7 mouse cellular contexts compared by ENCODE assay signal in the genomic region with DNA sequence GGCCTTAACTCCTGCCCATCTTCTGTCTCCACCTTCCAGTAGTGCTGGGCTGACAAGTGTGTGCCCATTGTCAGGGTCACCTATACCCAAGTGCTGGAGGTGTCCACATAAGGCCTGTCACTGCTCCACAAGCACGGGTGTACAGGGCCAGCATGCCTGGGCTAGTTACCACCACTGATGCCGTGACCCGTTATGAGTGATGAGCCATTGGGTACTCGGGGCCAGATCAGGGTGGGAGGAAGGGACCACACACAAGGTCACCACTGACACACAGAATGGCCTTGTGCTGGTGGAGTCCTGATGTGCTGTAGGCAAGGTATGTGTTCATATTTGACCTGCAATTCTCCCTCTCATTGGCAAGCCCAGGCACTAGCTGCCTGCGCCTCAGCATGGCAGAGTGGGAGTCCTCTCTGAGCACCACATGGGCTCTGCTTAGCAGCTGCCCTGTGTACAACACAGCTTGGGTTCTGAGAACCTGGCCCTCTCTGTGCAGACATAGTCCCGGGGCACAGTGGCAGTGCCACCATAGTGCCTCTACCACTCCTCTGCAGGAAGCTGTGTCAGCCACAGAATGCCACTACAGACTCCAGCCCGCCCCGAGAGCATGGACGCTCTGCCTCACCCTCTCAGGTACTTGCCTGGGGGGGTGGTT. TPM values are rescaled to one million over a fixed set of nuclear protein-coding genes. Genes with fewer than 3 reads are reported as not detected.
A peak's percentile ranks its signal among the peaks of the same experiment; 100 is the strongest.
DNase-seq lines count a peak whose midpoint lies in the region; ATAC-seq and TF ChIP-seq lines count a peak whose summit lies in the region.

No protein-coding gene starts in this region.

- ATAC-seq in hindbrain, embryonic 13.5 days (ENCODE audit: low FRiP score) = peak; percentile 47
- no peak for ATAC-seq in hindbrain, embryonic 11.5 days (ENCODE audit: low FRiP score)
- peak; percentile 34; the same call in 1 of the 2 replicates for ATAC-seq in neural tube, embryonic 13.5 days (ENCODE audit: low read depth)
- peak; percentile 11; the same call in 1 of the 2 replicates for ATAC-seq in hindbrain, postnatal 0 days

- H3K9me3 ChIP-seq in hindbrain, embryonic 13.5 days = no peaks in the 10 kb centered on the region
- no peaks in the 10 kb centered on the region for H3K9me3 ChIP-seq in hindbrain, embryonic 11.5 days (ENCODE audit: control insufficient read depth, low read length)
- no peaks in the 10 kb centered on the region for H3K9me3 ChIP-seq in neural tube, embryonic 13.5 days
- H3K9me3 ChIP-seq in hindbrain, postnatal 0 days (ENCODE audit: low read length) = no peaks in the 10 kb centered on the region

- H3K27ac ChIP-seq in hindbrain, embryonic 13.5 days = no peak overlapping the region
- H3K27ac ChIP-seq in hindbrain, embryonic 11.5 days (ENCODE audit: low read depth, low read length) = no peak overlapping the region
- 0 out of 2 replicates have a peak overlapping the region, but pooled peaks have one; percentile 13 for H3K27ac ChIP-seq in neural tube, embryonic 13.5 days (replicated peaks)
- H3K27ac ChIP-seq in hindbrain, postnatal 0 days = no peak overlapping the region; the same call in 1 of the 2 replicates

- H3K4me2 ChIP-seq in hindbrain, embryonic 13.5 days = no peak overlapping the region
- H3K4me2 ChIP-seq in hindbrain, embryonic 11.5 days (replicated peaks; ENCODE audit: low read depth, low read length) = no peak overlapping the region
- no peak overlapping the region for H3K4me2 ChIP-seq in neural tube, embryonic 13.5 days
- H3K4me2 ChIP-seq in hindbrain, postnatal 0 days (ENCODE audit: low read depth, low read length) = no peak overlapping the region

- DNase-seq in hindbrain, embryonic 11.5 days (ENCODE audit: low spot score) = no peak
- no peak for DNase-seq in neural tube, embryonic 10.5 days (ENCODE audit: extremely low spot score, low spot score)
- DNase-seq in hindbrain, postnatal 0 days (ENCODE audit: low spot score) = no peak
- DNase-seq in thymus, postnatal 10 days (ENCODE audit: low spot score in 2 of 2) = no peak
- DNase-seq in yolk sac, embryonic 10.5 days (ENCODE audit: low spot score) = no peak

- no peak overlapping the region for H3K4me3 ChIP-seq in hindbrain, embryonic 13.5 days
- H3K4me3 ChIP-seq in hindbrain, embryonic 11.5 days (ENCODE audit: low read depth, low read length) = no peak overlapping the region
- no peak overlapping the region for H3K4me3 ChIP-seq in neural tube, embryonic 13.5 days
- H3K4me3 ChIP-seq in hindbrain, postnatal 0 days (ENCODE audit: low read length) = no peak overlapping the region

- H3K4me1 ChIP-seq in hindbrain, embryonic 13.5 days (replicated peaks) = no peaks in the 10 kb centered on the region; the same call in 1 of the 2 replicates
- H3K4me1 ChIP-seq in hindbrain, embryonic 11.5 days (replicated peaks; ENCODE audit: control insufficient read depth, insufficient read depth, low read length) = no peaks in the 10 kb centered on the region
- H3K4me1 ChIP-seq in neural tube, embryonic 13.5 days (replicated peaks) = no peaks in the 10 kb centered on the region
- no peaks in the 10 kb centered on the region for H3K4me1 ChIP-seq in hindbrain, postnatal 0 days (ENCODE audit: insufficient read depth, low read length)

- TF ChIP-seq CTCF in hindbrain, postnatal 0 days (IDR thresholded peaks at IDR 0.05; ENCODE audit: low read depth) = no peak

- no peaks in the 10 kb centered on the region for H3K27me3 ChIP-seq in hindbrain, embryonic 13.5 days
- no peaks in the 10 kb centered on the region for H3K27me3 ChIP-seq in hindbrain, embryonic 11.5 days (ENCODE audit: control insufficient read depth, insufficient read depth, low read length)
- no peaks in the 10 kb centered on the region for H3K27me3 ChIP-seq in neural tube, embryonic 13.5 days
- no peaks in the 10 kb centered on the region for H3K27me3 ChIP-seq in hindbrain, postnatal 0 days (ENCODE audit: insufficient read depth, low read length)

- no peak overlapping the region for H3K9ac ChIP-seq in hindbrain, embryonic 13.5 days
- no peak overlapping the region for H3K9ac ChIP-seq in hindbrain, embryonic 11.5 days (ENCODE audit: low read depth, low read length)
- H3K9ac ChIP-seq in neural tube, embryonic 13.5 days = no peak overlapping the region
- H3K9ac ChIP-seq in hindbrain, postnatal 0 days (replicated peaks; ENCODE audit: low read length) = no peak overlapping the region

- 89% methylated on average over 9 of the region's 9 CpGs for WGBS in hindbrain, embryonic 13.5 days
- WGBS in hindbrain, embryonic 11.5 days = 91% methylated on average over 9 of the region's 9 CpGs
- WGBS in neural tube, embryonic 13.5 days = 90% methylated on average over 9 of the region's 9 CpGs
- 91% methylated on average over 9 of the region's 9 CpGs for WGBS in hindbrain, postnatal 0 days

- peaks cover 96% of the 10 kb centered on the region for H3K36me3 ChIP-seq in hindbrain, embryonic 13.5 days
- H3K36me3 ChIP-seq in hindbrain, embryonic 11.5 days (ENCODE audit: control insufficient read depth, insufficient read depth, low read length) = peaks cover 10% of the 10 kb centered on the region
- H3K36me3 ChIP-seq in neural tube, embryonic 13.5 days = peaks cover 94% of the 10 kb centered on the region
- H3K36me3 ChIP-seq in hindbrain, postnatal 0 days (ENCODE audit: insufficient read depth, low read length) = peaks cover 50% of the 10 kb centered on the region

RNA-seq across cellular contexts. Expression of gene Isyna1, which starts 9.4 kb away (rescaled TPM):
- polyA plus RNA-seq in hindbrain, embryonic 13.5 days (2015; fragmentation: Nextera tagmentation; extraction: Ambion mirVana) = 121 and 125 TPM in 2 replicates
- 57.9 and 65.1 TPM in 2 replicates for polyA plus RNA-seq in hindbrain, embryonic 11.5 days (2014; fragmentation: Nextera tagmentation; extraction: Ambion mirVana)
- polyA plus RNA-seq in neural tube, embryonic 13.5 days (2015; fragmentation: Nextera tagmentation; extraction: Ambion mirVana) = 113 and 115 TPM in 2 replicates
- total RNA-seq in hindbrain, postnatal 0 days (2014; rRNA removed) = 152 and 207 TPM in 2 replicates
- 99.3 and 113 TPM in 2 replicates for polyA plus RNA-seq in hindbrain, postnatal 0 days (2015; fragmentation: Nextera tagmentation; extraction: Ambion mirVana)

RNA-seq across cellular contexts. Expression of gene Ssbp4, which starts 23.9 kb away (rescaled TPM):
- 122 and 132 TPM in 2 replicates for polyA plus RNA-seq in hindbrain, embryonic 13.5 days (2015; fragmentation: Nextera tagmentation; extraction: Ambion mirVana)
- 126 and 129 TPM in 2 replicates for polyA plus RNA-seq in hindbrain, embryonic 11.5 days (2014; fragmentation: Nextera tagmentation; extraction: Ambion mirVana)
- polyA plus RNA-seq in neural tube, embryonic 13.5 days (2015; fragmentation: Nextera tagmentation; extraction: Ambion mirVana) = 117 and 141 TPM in 2 replicates
- total RNA-seq in hindbrain, postnatal 0 days (2014; rRNA removed) = 248 and 349 TPM in 2 replicates
- polyA plus RNA-seq in hindbrain, postnatal 0 days (2015; fragmentation: Nextera tagmentation; extraction: Ambion mirVana) = 188 and 189 TPM in 2 replicates

RNA-seq across cellular contexts. Expression of gene Lrrc25, which starts 31.2 kb away (rescaled TPM):
- 1.5 and 1.9 TPM in 2 replicates for polyA plus RNA-seq in hindbrain, embryonic 13.5 days (2015; fragmentation: Nextera tagmentation; extraction: Ambion mirVana)
- polyA plus RNA-seq in hindbrain, embryonic 11.5 days (2014; fragmentation: Nextera tagmentation; extraction: Ambion mirVana) = 0.85 and 0.97 TPM in 2 replicates
- 1.5 and 1.8 TPM in 2 replicates for polyA plus RNA-seq in neural tube, embryonic 13.5 days (2015; fragmentation: Nextera tagmentation; extraction: Ambion mirVana)
- 0.65 and 3.3 TPM in 2 replicates for total RNA-seq in hindbrain, postnatal 0 days (2014; rRNA removed)
- polyA plus RNA-seq in hindbrain, postnatal 0 days (2015; fragmentation: Nextera tagmentation; extraction: Ambion mirVana) = 1.3 and 1.5 TPM in 2 replicates

RNA-seq across cellular contexts. Expression of gene Ell, which starts 45.5 kb away (rescaled TPM):
- polyA plus RNA-seq in hindbrain, embryonic 13.5 days (2015; fragmentation: Nextera tagmentation; extraction: Ambion mirVana) = 16.3 and 17.2 TPM in 2 replicates
- polyA plus RNA-seq in hindbrain, embryonic 11.5 days (2014; fragmentation: Nextera tagmentation; extraction: Ambion mirVana) = 15.4 and 16.5 TPM in 2 replicates
- 15.6 and 16.5 TPM in 2 replicates for polyA plus RNA-seq in neural tube, embryonic 13.5 days (2015; fragmentation: Nextera tagmentation; extraction: Ambion mirVana)
- total RNA-seq in hindbrain, postnatal 0 days (2014; rRNA removed) = 15.6 and 16.7 TPM in 2 replicates
- 10.0 and 10.8 TPM in 2 replicates for polyA plus RNA-seq in hindbrain, postnatal 0 days (2015; fragmentation: Nextera tagmentation; extraction: Ambion mirVana)

RNA-seq across cellular contexts. Expression of gene Gdf15, which starts 47.5 kb away (rescaled TPM):
- 0.12 and 0.14 TPM in 2 replicates for polyA plus RNA-seq in hindbrain, embryonic 13.5 days (2015; fragmentation: Nextera tagmentation; extraction: Ambion mirVana)
- polyA plus RNA-seq in hindbrain, embryonic 11.5 days (2014; fragmentation: Nextera tagmentation; extraction: Ambion mirVana) = not detected in 2 replicates
- polyA plus RNA-seq in neural tube, embryonic 13.5 days (2015; fragmentation: Nextera tagmentation; extraction: Ambion mirVana) = not detected in 2 replicates
- total RNA-seq in hindbrain, postnatal 0 days (2014; rRNA removed) = 1.7 TPM in 1 of 2 replicates, not detected in the other
- polyA plus RNA-seq in hindbrain, postnatal 0 days (2015; fragmentation: Nextera tagmentation; extraction: Ambion mirVana) = 0.25 and 0.41 TPM in 2 replicates
